In genomic region chr2:174270416-174270815, GRCm38 (mm10) we compare ENCODE assay signal across 22 mouse cellular contexts.
"Had no signal": no experiment of that assay in that cellular context is flagged by ENCODE, and none has a peak within 500 bp of the region (broad histone marks: within the 10 kb centered on the region; RNA-seq: fewer than 3 reads in every experiment).

No protein-coding gene starts in this region.

- H3K36me3 ChIP-seq: midbrain, embryonic 15.5 days had no signal

- H3K27ac ChIP-seq: kidney, postnatal 0 days; layer of hippocampus, adult 2 months; limb, embryonic 12.5 days; liver, embryonic 12.5 days; liver, embryonic 15.5 days; lung, embryonic 15.5 days; midbrain, embryonic 10.5 days; midbrain, embryonic 15.5 days; neural tube, embryonic 13.5 days; stomach, embryonic 15.5 days had no signal

- DNase-seq: kidney, adult 2 months; kidney, postnatal 25 days; layer of hippocampus, adult 9-11 months; liver; lung, adult 18-20 months; lung, postnatal 10 days; lung, postnatal 36 days; retina, postnatal 1 day; right cerebral cortex, postnatal 25 days; spleen, adult 18-20 months; thymus, postnatal 36 days had no signal

- H3K27me3 ChIP-seq: limb, embryonic 12.5 days; liver, embryonic 12.5 days; liver, embryonic 15.5 days; lung, embryonic 15.5 days; megakaryocyte, embryonic 14.5 days; midbrain, embryonic 15.5 days; neural tube, embryonic 13.5 days; stomach, embryonic 15.5 days had no signal

- H3K4me1 ChIP-seq: limb, embryonic 12.5 days; liver, embryonic 12.5 days; liver, embryonic 15.5 days; lung, embryonic 15.5 days; midbrain, embryonic 15.5 days; neural tube, embryonic 13.5 days; stomach, embryonic 15.5 days had no signal

- H3K4me3 ChIP-seq: layer of hippocampus, adult 2 months; limb, embryonic 12.5 days; liver, embryonic 12.5 days; liver, embryonic 15.5 days; lung, embryonic 15.5 days; megakaryocyte, embryonic 14.5 days; midbrain, embryonic 10.5 days; midbrain, embryonic 15.5 days; neural tube, embryonic 13.5 days; stomach, embryonic 15.5 days had no signal

- H3K9ac ChIP-seq: limb, embryonic 12.5 days; liver, embryonic 12.5 days; liver, embryonic 15.5 days; lung, embryonic 15.5 days; midbrain, embryonic 15.5 days; neural tube, embryonic 13.5 days; stomach, embryonic 15.5 days had no signal

- ATAC-seq: liver, embryonic 12.5 days; midbrain, embryonic 15.5 days had no signal

- H3K9me3 ChIP-seq: limb, embryonic 12.5 days; liver, embryonic 12.5 days; liver, embryonic 15.5 days; lung, embryonic 15.5 days; megakaryocyte, embryonic 14.5 days; midbrain, embryonic 10.5 days; midbrain, embryonic 15.5 days; neural tube, embryonic 13.5 days; stomach, embryonic 15.5 days had no signal

- H3K4me2 ChIP-seq: limb, embryonic 12.5 days; liver, embryonic 12.5 days; liver, embryonic 15.5 days; lung, embryonic 15.5 days; midbrain, embryonic 15.5 days; neural tube, embryonic 13.5 days; stomach, embryonic 15.5 days had no signal
